Mouse (Mus musculus) stomach, embryonic 14.5 days (tissue): ENCODE measurements around the gene Gm7714. TPM values are rescaled to one million over a fixed set of nuclear protein-coding genes. Genes with fewer than 3 reads are reported as not detected.
"Not testable (repeated sequence)": the region's sequence is repeated elsewhere in the genome, so short reads cannot be mapped to it uniquely, and the experiment has no call there.

ENCODE experiments used
- ATAC-seq: fragments of 200-750 bp; cut with Nextera tagmentation; 2 replicates; pipeline ENCODE4 v1.8.0; 2017; ENCODE audit warnings: low read depth, moderate TSS enrichment; ENCODE audit not compliant: insufficient number of reproducible peaks, insufficient read depth, low FRiP score
- H3K27ac ChIP-seq: fragments of 300-500 bp; sonication (generic); 2 replicates; pipeline ENCODE4 v1.5.1; 2014; ENCODE audit warnings: mild to moderate bottlenecking, low read length, moderate library complexity, mixed read lengths
- H3K27me3 ChIP-seq: fragments of 300-500 bp; sonication (generic); 2 replicates; pipeline ENCODE4 v1.6.1; 2014; ENCODE audit warnings: low read length, control low read depth, mixed read lengths; ENCODE audit not compliant: control insufficient read depth, insufficient read depth
- H3K36me3 ChIP-seq: fragments of 300-500 bp; sonication (generic); 2 replicates; pipeline ENCODE4 v1.6.1; 2014; ENCODE audit warnings: mild to moderate bottlenecking, control low read depth, low read length, moderate library complexity, mixed read lengths; ENCODE audit not compliant: control insufficient read depth, insufficient read depth
- H3K4me1 ChIP-seq: fragments of 300-500 bp; sonication (generic); 2 replicates; pipeline ENCODE4 v1.6.1; 2014; ENCODE audit warnings: low read length, control low read depth, mixed read lengths; ENCODE audit not compliant: control insufficient read depth, insufficient read depth
- H3K4me2 ChIP-seq: fragments of 300-500 bp; sonication (generic); replicated peaks from 2 replicates; pipeline ENCODE4 v1.6.1; 2014; ENCODE audit warnings: low read depth, low read length, control low read depth
- H3K4me3 ChIP-seq: fragments of 300-500 bp; sonication (generic); 2 replicates; pipeline ENCODE4 v1.5.1; 2014; ENCODE audit warnings: low read depth, low read length, control low read depth
- H3K9ac ChIP-seq: fragments of 300-500 bp; sonication (generic); replicated peaks from 2 replicates; pipeline ENCODE4 v1.6.1; 2014; ENCODE audit warnings: low read depth, mild to moderate bottlenecking, control low read depth, low read length, moderate library complexity, mixed read lengths
- H3K9me3 ChIP-seq: fragments of 300-500 bp; sonication (generic); 2 replicates; pipeline ENCODE4 v1.6.1; 2016; ENCODE audit warnings: low read depth, low read length, control low read depth; ENCODE audit not compliant: control insufficient read depth
- WGBS: fragments of 180-500 bp; shearing (Covaris S2); extraction: QIAGEN DNeasy Blood & Tissue Kit; methylation state at CpG from one replicate; pipeline ENCODE4 v1.1.7; 2014; 5-methylcytosine and 5-hydroxymethylcytosine counted together
- polyA plus RNA-seq: library from polyadenylated mRNA; unstranded; fragments of >200 nt; fragmentation: Nextera tagmentation; extraction: Ambion mirVana; gene quantifications from 2 replicates; pipeline ENCODE4 v1.2.1, GENCODE M21; 2014

The Gm7714 gene
- polyA plus RNA-seq, result not detected in 2 replicates

DNA sequence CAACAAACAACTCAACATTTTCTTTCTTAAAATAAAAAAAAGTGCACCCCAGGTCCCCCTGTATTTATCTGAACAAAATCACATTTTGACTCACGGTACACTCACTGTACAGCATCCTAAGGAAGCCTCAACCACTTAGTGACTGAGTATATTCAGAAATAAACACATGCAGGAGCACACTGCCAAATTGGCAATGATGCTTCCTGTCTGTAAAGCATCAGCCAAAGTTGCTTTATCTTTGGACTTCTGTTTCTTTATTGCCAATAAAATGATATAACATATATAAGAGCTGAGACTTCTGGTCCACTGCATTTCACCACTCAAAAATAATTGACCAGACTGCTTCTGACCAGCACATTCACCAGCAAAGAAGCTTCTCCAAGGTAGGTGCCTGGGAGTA lies at the start of gene Gm7714:
TSS of gene Gm7714 (plus strand) at position 301 of the 400 bp plus-strand sequence.
- no peak within 1 kb of the TSS for H3K4me3 ChIP-seq
- no peak within 1 kb of the TSS for H3K9ac ChIP-seq
- H3K9me3 ChIP-seq, result no peaks in the 10 kb centered on the region
- no peak within 1 kb of the TSS for H3K27ac ChIP-seq
- WGBS, result 83% methylated on average over 1 of the region's 1 CpGs
- no peak within 1 kb of the TSS for H3K4me2 ChIP-seq
- no peaks in the 10 kb centered on the region for H3K4me1 ChIP-seq
- ATAC-seq, result no peak
- no peaks in the 10 kb centered on the region for H3K36me3 ChIP-seq
- H3K27me3 ChIP-seq, result no peaks in the 10 kb centered on the region

DNA sequence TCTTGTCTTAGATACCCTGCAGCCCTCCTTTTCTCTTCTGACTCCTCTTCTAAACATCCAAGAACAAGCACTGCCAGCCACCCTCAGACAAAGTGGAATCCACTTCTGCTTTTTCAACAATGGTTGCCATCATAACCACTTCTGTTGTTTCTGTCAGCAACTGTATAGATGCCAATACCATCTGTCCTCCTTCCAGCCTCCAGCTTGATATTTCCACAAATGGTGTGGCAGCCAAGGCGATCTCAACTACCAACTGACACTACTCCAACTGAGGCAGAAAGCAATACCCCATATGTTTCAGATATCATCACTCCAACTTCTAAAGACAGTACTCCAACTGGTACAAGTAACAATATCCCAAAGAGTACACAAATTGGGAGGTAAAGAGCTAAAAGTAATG lies 12.2 kb upstream of the Gm7714 start:
- H3K4me2 ChIP-seq, result no peak overlapping the region
- no peaks in the 10 kb centered on the region for H3K9me3 ChIP-seq
- no peaks in the 10 kb centered on the region for H3K27me3 ChIP-seq
- no peak for ATAC-seq
- H3K36me3 ChIP-seq, result no peaks in the 10 kb centered on the region
- H3K27ac ChIP-seq, result no peak overlapping the region
- H3K4me1 ChIP-seq, result no peaks in the 10 kb centered on the region
- H3K4me3 ChIP-seq, result no peak overlapping the region
- 95% methylated on average over 1 of the region's 1 CpGs for WGBS
- no peak overlapping the region for H3K9ac ChIP-seq

DNA sequence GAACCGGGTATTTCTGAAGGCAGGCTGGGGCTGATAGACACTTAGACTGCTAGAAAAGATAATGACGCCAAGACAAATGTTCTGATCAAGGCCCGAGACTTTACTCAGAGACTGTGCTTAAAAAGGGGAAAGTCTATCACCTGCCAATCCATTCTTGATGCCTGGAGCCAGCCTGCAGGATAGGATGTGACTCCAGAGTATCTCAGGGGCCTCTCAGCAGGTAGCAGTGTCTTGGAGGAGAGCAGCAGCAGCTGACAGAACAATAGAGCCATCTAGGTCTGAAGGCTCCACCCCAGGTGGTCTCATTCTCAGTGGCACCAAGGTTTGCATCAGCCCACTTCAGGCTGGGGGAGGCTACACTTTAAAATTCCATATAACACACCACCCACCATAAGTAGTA lies 42.6 kb downstream of the Gm7714 start:
- H3K9ac ChIP-seq, H3K36me3 ChIP-seq, H3K27ac ChIP-seq, H3K4me2 ChIP-seq, ATAC-seq, H3K9me3 ChIP-seq, H3K4me3 ChIP-seq, H3K4me1 ChIP-seq, H3K27me3 ChIP-seq: not testable (repeated sequence)
- 68% methylated on average over 3 of the region's 3 CpGs for WGBS

DNA sequence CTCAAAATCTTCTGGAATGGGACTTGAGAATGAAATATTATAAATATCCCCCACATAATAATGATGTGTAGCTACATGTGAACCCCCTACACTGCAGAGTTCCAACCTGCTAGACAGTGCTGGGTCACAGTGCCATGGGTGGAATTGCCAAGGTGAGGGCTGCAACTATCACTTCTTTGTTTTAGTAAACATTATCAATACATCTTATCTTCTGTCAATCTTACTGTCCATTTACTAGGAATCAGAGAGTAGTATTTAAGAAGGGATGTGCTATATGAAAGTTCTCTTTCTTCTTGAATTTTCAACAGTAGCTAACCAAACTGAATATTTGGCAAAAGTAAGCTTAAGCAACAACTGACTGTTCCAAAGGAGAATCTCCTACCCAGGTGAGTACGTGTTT lies 48.3 kb downstream of the Gm7714 start, which contains the start of gene Prol1:
TSS of gene Prol1 (plus strand) at position 301 of the 400 bp plus-strand sequence.
- H3K36me3 ChIP-seq, result no peaks in the 10 kb centered on the region
- WGBS, result 90% methylated on average over 1 of the region's 1 CpGs
- no peak for ATAC-seq
- H3K27me3 ChIP-seq, result no peaks in the 10 kb centered on the region
- no peak within 1 kb of the TSS for H3K4me2 ChIP-seq
- no peaks in the 10 kb centered on the region for H3K4me1 ChIP-seq
- no peak within 1 kb of the TSS for H3K4me3 ChIP-seq
- H3K9ac ChIP-seq, result no peak within 1 kb of the TSS
- no peak within 1 kb of the TSS for H3K27ac ChIP-seq
- H3K9me3 ChIP-seq, result no peaks in the 10 kb centered on the region

Other genes with a start within 250 kb of the Gm7714 start
- gene Smr2, start 182.4 kb upstream of the Gm7714 start, polyA plus RNA-seq, result not detected in 2 replicates
- not detected in 2 replicates for gene Gm11116, start 157.4 kb upstream of the Gm7714 start, polyA plus RNA-seq
- gene Gm11115, start 114.8 kb upstream of the Gm7714 start, polyA plus RNA-seq, result not detected in 2 replicates
- gene Prol1, start 48.4 kb downstream of the Gm7714 start, polyA plus RNA-seq, result not detected in 2 replicates
- gene Amtn, start 107.2 kb downstream of the Gm7714 start, polyA plus RNA-seq, result not detected in 2 replicates
- gene Ambn, start 187.1 kb downstream of the Gm7714 start, polyA plus RNA-seq, result not detected in 2 replicates
- not detected in 2 replicates for gene Enam, start 219.1 kb downstream of the Gm7714 start, polyA plus RNA-seq